ENCODE assay signal across 11 mouse cellular contexts in genomic region chr4:154503260-154503829, GRCm38 (mm10).
DNase-seq lines count a peak whose midpoint lies in the region; ATAC-seq and TF ChIP-seq lines count a peak whose summit lies in the region.
"Had no signal": no experiment of that assay in that cellular context is flagged by ENCODE, and none has a peak within 500 bp of the region (broad histone marks: within the 10 kb centered on the region; RNA-seq: fewer than 3 reads in every experiment).

No protein-coding gene starts in this region.

- no peak for TF ChIP-seq CTCF in heart, postnatal 0 days (IDR thresholded peaks at IDR 0.05; ENCODE audit: low read depth)

- no peak for ATAC-seq in heart, postnatal 0 days (ENCODE audit: insufficient read depth, low read depth)
- peak; percentile 56; the same call in 1 of the 2 replicates for ATAC-seq in neural tube, embryonic 11.5 days (ENCODE audit: insufficient read depth, low FRiP score, low TSS enrichment)
- ATAC-seq in liver, embryonic 12.5 days: no peak
- ATAC-seq: CD4-positive, CD25-positive, alpha-beta regulatory T cell, adult 4 months had no signal

- H3K27me3 ChIP-seq in heart, postnatal 0 days (ENCODE audit: control insufficient read depth, insufficient read depth, low read length): no peaks in the 10 kb centered on the region
- peaks cover 97% of the 10 kb centered on the region for H3K27me3 ChIP-seq in hindbrain, embryonic 10.5 days (ENCODE audit: insufficient read depth, poor library complexity, severe bottlenecking)
- peaks cover 11% of the 10 kb centered on the region; the same call in 1 of the 2 replicates for H3K27me3 ChIP-seq in neural tube, embryonic 11.5 days (ENCODE audit: control insufficient read depth, insufficient read depth, low read length)
- peaks cover 69% of the 10 kb centered on the region for H3K27me3 ChIP-seq in liver, embryonic 12.5 days (replicated peaks)

- TF ChIP-seq EP300 in heart, postnatal 0 days (IDR thresholded peaks at IDR 0.05; ENCODE audit: low read depth): no peak

- no peak for DNase-seq in heart, postnatal 0 days (ENCODE audit: low spot score)
- DNase-seq in heart, adult 9 months (ENCODE audit: low spot score in 2 of 2): no peak
- DNase-seq in embryo, embryonic 9.5 days (ENCODE audit: extremely low spot score): peak; percentile 59
- DNase-seq in hindbrain, embryonic 10.5 days (ENCODE audit: low spot score): peak; percentile 79
- DNase-seq in neural tube, embryonic 11.5 days (ENCODE audit: low spot score): peak; percentile 82
- DNase-seq in kidney, adult 9 months: no peak
- DNase-seq in gastrocnemius, adult 18-20 months (ENCODE audit: low spot score): no peak
- DNase-seq: right cerebral cortex, postnatal 14 days had no signal

- no peaks in the 10 kb centered on the region for H3K9me3 ChIP-seq in heart, postnatal 0 days (replicated peaks; ENCODE audit: control insufficient read depth, low read length)
- no peaks in the 10 kb centered on the region for H3K9me3 ChIP-seq in hindbrain, embryonic 10.5 days
- H3K9me3 ChIP-seq in neural tube, embryonic 11.5 days (ENCODE audit: control insufficient read depth, low read length): no peaks in the 10 kb centered on the region
- no peaks in the 10 kb centered on the region for H3K9me3 ChIP-seq in liver, embryonic 12.5 days (replicated peaks)
- H3K9me3 ChIP-seq: lung, embryonic 15.5 days had no signal

- no peaks in the 10 kb centered on the region for H3K36me3 ChIP-seq in heart, postnatal 0 days (replicated peaks; ENCODE audit: control insufficient read depth, insufficient read depth, low read length)
- H3K36me3 ChIP-seq in hindbrain, embryonic 10.5 days: no peaks in the 10 kb centered on the region
- no peaks in the 10 kb centered on the region for H3K36me3 ChIP-seq in neural tube, embryonic 11.5 days (ENCODE audit: control insufficient read depth, insufficient read depth, low read length)
- H3K36me3 ChIP-seq in liver, embryonic 12.5 days: no peaks in the 10 kb centered on the region
- H3K36me3 ChIP-seq: lung, embryonic 15.5 days had no signal

- peak overlapping the region; percentile 58; the same call in 1 of the 2 replicates for H3K27ac ChIP-seq in heart, postnatal 0 days (ENCODE audit: low read depth)
- peak overlapping the region; percentile 88 for H3K27ac ChIP-seq in hindbrain, embryonic 10.5 days
- peak overlapping the region; percentile 64; the same call in 1 of the 2 replicates for H3K27ac ChIP-seq in neural tube, embryonic 11.5 days (ENCODE audit: low read depth, low read length)
- no peak overlapping the region for H3K27ac ChIP-seq in liver, embryonic 12.5 days
- H3K27ac ChIP-seq: lung, embryonic 15.5 days had no signal

- peaks cover 67% of the 10 kb centered on the region for H3K4me1 ChIP-seq in heart, postnatal 0 days (ENCODE audit: control insufficient read depth, insufficient read depth)
- H3K4me1 ChIP-seq in hindbrain, embryonic 10.5 days (replicated peaks): peaks cover 96% of the 10 kb centered on the region
- peaks cover 60% of the 10 kb centered on the region for H3K4me1 ChIP-seq in neural tube, embryonic 11.5 days (ENCODE audit: control insufficient read depth, insufficient read depth, low read length)
- H3K4me1 ChIP-seq in liver, embryonic 12.5 days: peaks cover 30% of the 10 kb centered on the region

- H3K4me3 ChIP-seq in heart, postnatal 0 days (ENCODE audit: low read depth, low read length): no peak overlapping the region
- peak overlapping the region; percentile 14; the same call in 1 of the 2 replicates for H3K4me3 ChIP-seq in hindbrain, embryonic 10.5 days
- H3K4me3 ChIP-seq in neural tube, embryonic 11.5 days (ENCODE audit: low read depth, low read length): no peak overlapping the region
- H3K4me3 ChIP-seq in liver, embryonic 12.5 days: no peak overlapping the region
- H3K4me3 ChIP-seq: lung, embryonic 15.5 days had no signal

- no peak overlapping the region for H3K9ac ChIP-seq in heart, postnatal 0 days (replicated peaks; ENCODE audit: low read depth, low read length)
- H3K9ac ChIP-seq in neural tube, embryonic 11.5 days (ENCODE audit: low read length): no peak overlapping the region
- H3K9ac ChIP-seq in liver, embryonic 12.5 days: no peak overlapping the region
- H3K9ac ChIP-seq: lung, embryonic 15.5 days had no signal

- H3K4me2 ChIP-seq in heart, postnatal 0 days (ENCODE audit: low read depth, low read length): no peak overlapping the region; the same call in 1 of the 2 replicates
- H3K4me2 ChIP-seq in neural tube, embryonic 11.5 days (ENCODE audit: low read depth): no peak overlapping the region; the same call in 1 of the 2 replicates
- no peak overlapping the region for H3K4me2 ChIP-seq in liver, embryonic 12.5 days
- H3K4me2 ChIP-seq: lung, embryonic 15.5 days had no signal

- 61% methylated on average over 21 of the region's 21 CpGs for WGBS in heart, postnatal 0 days
- WGBS in hindbrain, embryonic 10.5 days: 41% methylated on average over 21 of the region's 21 CpGs
- WGBS in neural tube, embryonic 11.5 days: 29% methylated on average over 21 of the region's 21 CpGs
- 67% methylated on average over 21 of the region's 21 CpGs for WGBS in liver, embryonic 12.5 days (ENCODE audit: insufficient replicate concordance)

Comparison
In these comparisons a context has a peak if more than half of its experiments do, and no peak if none do; other contexts are left out.
1. DNase-seq: peak in embryo, embryonic 9.5 days (single experiment), hindbrain, embryonic 10.5 days (single experiment) and neural tube, embryonic 11.5 days (single experiment); none in heart, postnatal 0 days (single experiment), heart, adult 9 months (0 of 2), kidney, adult 9 months (single experiment) and gastrocnemius, adult 18-20 months (single experiment).